Mouse (Mus musculus): ENCODE measurements around the gene Fosb. TPM values are rescaled to one million over a fixed set of nuclear protein-coding genes. Genes with fewer than 3 reads are reported as not detected.

Gene Fosb
- polyA plus RNA-seq, 1 experiment from 2014 or later: 0.16 TPM

DNA sequence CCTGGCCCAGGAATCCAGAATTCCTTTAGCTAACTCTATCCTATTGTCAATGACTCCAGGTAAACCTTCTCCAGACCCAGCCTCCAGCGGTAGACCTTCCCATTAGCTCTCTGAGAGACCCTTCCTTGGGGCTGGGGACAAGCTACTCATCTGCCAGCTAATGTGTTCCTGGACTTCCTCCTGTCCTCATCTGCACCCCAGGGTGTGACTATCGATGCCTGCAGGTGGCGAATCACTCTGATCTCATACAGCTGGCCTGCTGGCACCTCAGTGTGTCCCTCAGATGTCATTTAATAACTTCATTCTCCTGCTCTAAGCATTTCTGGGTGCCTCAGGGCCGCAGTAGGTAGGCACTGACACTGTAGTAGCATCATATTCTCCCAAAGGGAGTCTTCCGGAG, 17.9 kb upstream of the Fosb start:
- H3K4me2 ChIP-seq: peak overlapping the region; percentile 73
- peak overlapping the region; percentile 90 for H3K27ac ChIP-seq (replicated peaks)
- H3K36me3 ChIP-seq: no peaks in the 10 kb centered on the region
- no peaks in the 10 kb centered on the region for H3K9me3 ChIP-seq
- H3K9ac ChIP-seq: peak overlapping the region; percentile 65
- H3K4me3 ChIP-seq: no peak overlapping the region
- WGBS: 77% methylated on average over 5 of the region's 5 CpGs
- peaks cover 6% of the 10 kb centered on the region; the same call in 1 of the 2 replicates for H3K27me3 ChIP-seq (replicated peaks)
- H3K4me1 ChIP-seq: peaks cover 50% of the 10 kb centered on the region
- no peak for ATAC-seq (ENCODE audit: extremely low read depth, insufficient number of reproducible peaks, low FRiP score, low TSS enrichment)

DNA sequence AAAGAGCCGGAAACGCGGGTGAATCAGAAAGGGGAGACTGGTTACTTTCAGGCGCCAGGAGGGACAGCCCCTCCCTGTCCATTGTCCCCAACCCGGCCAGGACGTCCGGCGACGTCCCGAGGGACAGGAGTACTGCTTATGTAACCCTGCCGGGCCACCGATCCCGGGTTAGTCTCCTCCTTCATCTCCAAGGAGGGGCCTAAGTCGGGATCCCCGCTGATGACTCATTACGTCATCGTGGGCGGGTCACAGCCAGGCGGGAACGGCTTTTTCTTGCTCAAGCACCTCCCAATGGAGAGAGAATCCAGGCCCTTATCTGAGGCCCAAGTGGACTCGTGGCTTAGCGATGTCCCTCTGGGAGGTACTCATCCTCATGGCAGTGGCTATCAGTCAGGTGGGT, 17.3 kb upstream of the Fosb start:
- WGBS: under 1% methylated on average over 22 of the region's 22 CpGs
- H3K4me2 ChIP-seq: peak overlapping the region; percentile 73
- ATAC-seq (ENCODE audit: extremely low read depth, insufficient number of reproducible peaks, low FRiP score, low TSS enrichment): peak; percentile 71
- no peaks in the 10 kb centered on the region for H3K9me3 ChIP-seq
- peak overlapping the region; percentile 65 for H3K9ac ChIP-seq
- peaks cover 7% of the 10 kb centered on the region; the same call in 1 of the 2 replicates for H3K27me3 ChIP-seq (replicated peaks)
- H3K27ac ChIP-seq (replicated peaks): peak overlapping the region; percentile 90
- H3K36me3 ChIP-seq: no peaks in the 10 kb centered on the region
- H3K4me1 ChIP-seq: peaks cover 45% of the 10 kb centered on the region
- H3K4me3 ChIP-seq: peak overlapping the region; percentile 44

DNA sequence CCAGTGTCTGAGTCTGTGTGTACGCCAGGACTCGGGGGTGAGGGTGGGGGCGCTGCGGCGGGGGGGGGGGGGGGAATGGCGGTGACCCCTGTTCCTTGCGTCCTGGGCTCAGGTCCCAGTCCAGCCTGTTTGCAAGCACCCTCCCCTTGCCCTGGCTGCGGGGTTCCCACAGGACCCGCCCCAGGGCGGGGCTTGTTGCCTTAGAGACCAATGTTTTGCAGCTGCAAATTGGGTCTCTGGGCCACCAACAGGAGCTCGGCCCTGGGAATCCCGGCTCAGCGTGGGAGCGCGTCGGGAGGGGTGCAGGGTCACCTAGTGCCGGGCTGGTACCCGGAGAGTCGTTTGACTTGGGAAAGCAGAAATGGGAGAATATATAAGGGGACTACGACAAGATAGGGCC, 16.5 kb upstream of the Fosb start:
- peak overlapping the region; percentile 44 for H3K4me3 ChIP-seq
- no peaks in the 10 kb centered on the region for H3K9me3 ChIP-seq
- H3K4me2 ChIP-seq: peak overlapping the region; percentile 73
- H3K27ac ChIP-seq (replicated peaks): peak overlapping the region; percentile 90
- ATAC-seq (ENCODE audit: extremely low read depth, insufficient number of reproducible peaks, low FRiP score, low TSS enrichment): 0 out of 2 replicates have a peak, but pooled peaks have one; percentile 53
- WGBS: 2% methylated on average over 20 of the region's 20 CpGs
- no peaks in the 10 kb centered on the region for H3K36me3 ChIP-seq
- H3K9ac ChIP-seq: peak overlapping the region; percentile 65
- H3K27me3 ChIP-seq (replicated peaks): peaks cover 7% of the 10 kb centered on the region; the same call in 1 of the 2 replicates
- peaks cover 43% of the 10 kb centered on the region for H3K4me1 ChIP-seq

DNA sequence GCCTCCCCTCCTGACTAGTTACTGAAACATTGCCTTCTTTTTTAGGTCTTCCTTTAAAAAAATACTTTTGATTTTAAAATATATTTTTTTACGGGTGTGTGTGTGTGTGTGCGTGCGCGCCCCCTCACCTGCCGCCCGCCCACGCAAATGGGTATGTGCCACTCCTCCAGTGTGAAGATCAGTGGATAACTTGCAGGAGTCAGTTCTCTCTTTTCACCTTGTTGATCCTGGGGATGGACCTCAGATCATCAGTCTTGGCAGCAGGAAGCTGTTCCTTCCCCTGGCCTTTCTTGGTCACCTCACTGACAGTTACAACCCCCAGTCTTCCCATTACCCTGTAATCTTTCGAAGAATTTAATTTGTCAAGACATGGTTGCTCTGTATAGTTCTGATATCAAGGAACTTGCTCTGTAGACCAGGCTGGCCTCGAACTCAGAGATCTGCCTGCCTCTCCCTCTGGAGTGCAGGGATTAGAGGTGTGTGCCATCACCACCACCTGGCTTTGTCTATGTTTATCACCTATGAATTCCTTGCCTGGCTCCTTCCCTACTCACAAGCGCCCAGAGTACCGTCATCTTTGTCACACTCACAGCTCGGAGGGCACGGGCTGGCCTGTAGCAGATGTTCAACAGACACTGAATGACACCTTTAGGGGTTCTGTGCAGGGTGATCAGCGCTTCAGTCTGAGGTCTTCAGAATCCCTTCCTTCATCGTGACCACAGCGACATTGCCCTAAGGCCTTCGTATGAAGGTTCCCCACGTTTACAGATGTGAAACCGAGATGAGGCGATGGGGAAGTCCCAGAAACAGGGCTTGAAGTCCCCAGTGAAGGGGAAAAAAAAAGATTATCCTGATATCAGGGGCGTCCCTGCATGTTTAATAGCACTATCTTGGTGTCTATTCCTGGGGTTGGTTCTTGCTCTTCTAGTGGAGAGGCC, 15.7 kb upstream of the Fosb start:
- Histone ChIP-seq H3K9ac (peak overlapping the region; percentile 65), H3K4me3 (peak overlapping the region; percentile 44), H3K4me2 (peak overlapping the region; percentile 73), H3K27me3 (replicated peaks) (peaks cover 7% of the 10 kb centered on the region; the same call in 1 of the 2 replicates), H3K27ac (replicated peaks) (peak overlapping the region; percentile 90; the same call in 1 of the 2 replicates), H3K9me3 (no peaks in the 10 kb centered on the region), H3K4me1 (peaks cover 44% of the 10 kb centered on the region), H3K36me3 (no peaks in the 10 kb centered on the region)
- WGBS: 62% methylated on average over 21 of the region's 21 CpGs
- no peak for ATAC-seq (ENCODE audit: extremely low read depth, insufficient number of reproducible peaks, low FRiP score, low TSS enrichment)

DNA sequence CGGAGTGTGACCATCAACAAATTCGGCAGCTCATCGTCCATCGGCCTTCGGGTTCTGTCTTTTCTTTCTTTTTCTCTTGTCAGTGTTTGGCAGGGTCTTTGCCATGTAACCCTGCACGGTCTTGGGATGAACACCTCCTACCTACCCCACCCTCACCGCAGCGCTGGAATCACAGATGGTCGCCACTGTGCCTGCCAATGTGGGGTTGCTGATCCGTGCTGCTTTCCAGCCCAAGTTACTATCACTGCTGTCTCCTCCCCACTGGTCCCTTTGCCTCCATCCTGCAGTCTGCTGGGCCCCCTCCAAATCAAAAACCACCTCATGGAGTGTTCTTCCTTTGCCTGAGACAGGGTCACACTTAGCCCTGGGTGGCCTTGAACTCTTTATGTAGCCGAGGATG, 14.4 kb upstream of the Fosb start:
- 83% methylated on average over 11 of the region's 11 CpGs for WGBS
- Histone ChIP-seq H3K4me3 (no peak overlapping the region), H3K9ac (no peak overlapping the region), H3K36me3 (no peaks in the 10 kb centered on the region), H3K4me2 (no peak overlapping the region), H3K27me3 (replicated peaks) (peaks cover 7% of the 10 kb centered on the region; the same call in 1 of the 2 replicates), H3K4me1 (peaks cover 44% of the 10 kb centered on the region), H3K9me3 (no peaks in the 10 kb centered on the region), H3K27ac (replicated peaks) (no peak overlapping the region)
- ATAC-seq (ENCODE audit: extremely low read depth, insufficient number of reproducible peaks, low FRiP score, low TSS enrichment): no peak

DNA sequence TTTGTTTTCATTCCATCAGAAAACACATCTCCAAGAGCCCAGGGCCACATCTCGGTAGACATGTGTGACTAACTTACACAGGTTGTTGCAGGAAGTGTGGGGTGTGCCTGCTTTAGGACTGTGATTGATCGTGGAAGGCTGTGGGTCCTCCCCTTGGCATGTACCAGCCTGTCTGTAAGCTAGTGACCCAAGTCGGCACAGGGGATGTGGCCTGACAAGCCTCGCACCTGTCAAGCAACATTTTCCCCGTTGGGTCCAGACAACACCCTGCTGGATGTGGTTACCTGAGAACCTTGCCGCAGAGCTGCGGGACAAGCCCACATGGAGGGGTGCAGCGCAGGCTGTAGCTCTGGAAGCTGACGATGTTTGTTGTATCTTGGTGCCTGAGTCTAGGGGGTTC, 12.6 kb upstream of the Fosb start:
- 39% methylated on average over 9 of the region's 9 CpGs for WGBS
- no peak overlapping the region for H3K27ac ChIP-seq (replicated peaks)
- peaks cover 37% of the 10 kb centered on the region for H3K4me1 ChIP-seq

DNA sequence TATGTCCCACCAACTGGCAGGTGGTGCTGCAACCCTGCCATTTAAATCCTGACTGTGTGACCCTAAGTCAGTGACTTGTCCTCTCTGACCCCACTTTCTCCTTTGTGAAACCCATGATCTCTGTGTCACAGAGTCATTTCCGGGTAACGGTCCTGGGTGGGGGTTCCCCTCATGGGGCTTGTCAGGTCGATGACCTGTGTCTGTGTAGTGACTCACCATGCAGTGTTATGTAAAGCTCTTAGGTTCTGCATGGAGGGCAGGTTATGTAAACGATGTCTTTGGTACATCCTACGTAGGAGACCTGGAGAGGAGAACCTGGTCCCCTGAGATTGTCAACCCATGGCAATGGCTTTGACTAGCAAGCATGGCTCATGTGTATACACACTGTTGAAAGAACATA, 11.6 kb upstream of the Fosb start:
- H3K27ac ChIP-seq (replicated peaks): no peak overlapping the region

More for the DNA sequence above, 12.6 kb upstream of the Fosb start:
- no peaks in the 10 kb centered on the region for H3K36me3 ChIP-seq
- no peak for ATAC-seq (ENCODE audit: extremely low read depth, insufficient number of reproducible peaks, low FRiP score, low TSS enrichment)
- no peak overlapping the region for H3K4me2 ChIP-seq
- peaks cover 19% of the 10 kb centered on the region; the same call in 1 of the 2 replicates for H3K27me3 ChIP-seq (replicated peaks)
- no peak overlapping the region for H3K9ac ChIP-seq
- no peak overlapping the region for H3K4me3 ChIP-seq
- no peaks in the 10 kb centered on the region for H3K9me3 ChIP-seq

DNA sequence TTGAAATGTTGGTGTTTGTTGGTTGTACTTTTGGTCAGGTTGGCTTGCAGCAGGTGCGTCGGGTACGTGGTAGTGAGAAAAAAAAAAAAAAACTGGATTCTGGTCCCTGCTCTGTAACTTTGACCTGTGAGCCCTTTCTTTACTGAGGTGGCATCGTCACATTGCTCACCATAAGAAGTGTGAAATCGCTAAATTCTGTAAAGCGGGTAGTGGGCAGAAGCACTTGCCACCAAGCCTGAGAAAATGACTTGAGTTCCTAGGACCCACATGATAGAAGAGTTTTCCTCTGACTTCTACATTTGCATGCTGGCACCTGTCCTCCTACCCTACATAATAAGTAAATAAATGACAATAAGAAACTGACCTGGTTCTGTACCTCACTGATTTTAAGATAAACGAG, 10.8 kb upstream of the Fosb start:
- peak overlapping the region; percentile 57 for H3K4me3 ChIP-seq
- peaks cover 28% of the 10 kb centered on the region for H3K27me3 ChIP-seq (replicated peaks)
- H3K4me2 ChIP-seq: peak overlapping the region; percentile 89
- no peaks in the 10 kb centered on the region for H3K36me3 ChIP-seq
- 40% methylated on average over 7 of the region's 7 CpGs for WGBS
- peak overlapping the region; percentile 13; the same call in 1 of the 2 replicates for H3K27ac ChIP-seq (replicated peaks)
- H3K4me1 ChIP-seq: peaks cover 29% of the 10 kb centered on the region
- H3K9ac ChIP-seq: peak overlapping the region; percentile 70
- H3K9me3 ChIP-seq: no peaks in the 10 kb centered on the region
- ATAC-seq (ENCODE audit: extremely low read depth, insufficient number of reproducible peaks, low FRiP score, low TSS enrichment): no peak

More for the DNA sequence above, 11.6 kb upstream of the Fosb start:
- Histone ChIP-seq H3K9me3 (no peaks in the 10 kb centered on the region), H3K27me3 (replicated peaks) (peaks cover 22% of the 10 kb centered on the region; the same call in 1 of the 2 replicates), H3K9ac (no peak overlapping the region), H3K36me3 (no peaks in the 10 kb centered on the region), H3K4me1 (peaks cover 35% of the 10 kb centered on the region), H3K4me3 (no peak overlapping the region), H3K4me2 (no peak overlapping the region)
- no peak for ATAC-seq (ENCODE audit: extremely low read depth, insufficient number of reproducible peaks, low FRiP score, low TSS enrichment)
- 65% methylated on average over 5 of the region's 5 CpGs for WGBS

DNA sequence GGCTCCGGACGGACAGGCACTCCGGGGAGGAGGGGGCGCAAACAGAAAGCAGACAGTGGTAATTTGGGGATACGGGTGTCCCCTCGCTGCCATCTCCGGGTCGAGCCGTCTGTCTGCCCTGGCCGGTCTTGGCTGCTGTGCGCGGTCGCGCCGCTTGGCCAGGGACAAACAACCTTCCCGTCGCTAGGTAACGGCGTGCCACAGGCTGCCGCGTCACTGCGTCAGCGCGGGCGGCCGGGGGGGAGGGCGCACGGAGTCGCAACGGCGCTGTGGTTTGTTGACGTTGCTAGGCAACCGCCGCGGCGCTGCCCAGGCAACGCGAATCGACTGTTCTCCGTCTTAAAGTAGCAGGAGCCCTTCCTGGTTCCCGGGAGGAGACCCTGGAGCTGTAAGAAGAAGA, 10.1 kb upstream of the Fosb start:
- Histone ChIP-seq H3K4me2 (peak overlapping the region; percentile 89), H3K27me3 (replicated peaks) (peaks cover 35% of the 10 kb centered on the region), H3K36me3 (no peaks in the 10 kb centered on the region), H3K9me3 (no peaks in the 10 kb centered on the region), H3K4me1 (peaks cover 25% of the 10 kb centered on the region), H3K9ac (peak overlapping the region; percentile 83), H3K4me3 (peak overlapping the region; percentile 57), H3K27ac (replicated peaks) (peak overlapping the region; percentile 42; the same call in 1 of the 2 replicates)
- WGBS: under 1% methylated on average over 40 of the region's 41 CpGs
- peak; percentile 86 for ATAC-seq (ENCODE audit: extremely low read depth, insufficient number of reproducible peaks, low FRiP score, low TSS enrichment)

DNA sequence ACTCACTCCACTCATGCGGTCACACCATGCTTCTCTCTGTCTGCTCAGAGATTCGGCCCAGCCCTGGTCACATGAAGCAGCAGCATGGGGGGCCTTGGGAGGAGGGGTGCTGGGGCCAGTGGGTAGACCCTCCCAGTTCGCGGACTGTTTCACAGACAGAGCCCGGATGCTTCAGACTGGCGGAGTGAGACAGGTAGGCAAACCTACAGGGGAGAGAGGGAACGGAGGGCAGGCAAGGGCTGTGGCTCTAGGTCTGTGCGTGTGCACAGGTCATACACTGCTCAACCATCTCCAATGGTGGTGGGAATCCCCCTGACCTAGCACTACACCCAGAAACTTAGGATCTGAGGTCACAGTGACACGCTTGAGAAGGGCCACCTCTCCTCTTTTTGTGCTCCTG, 9.6 kb upstream of the Fosb start:
- peak overlapping the region; percentile 42 for H3K27ac ChIP-seq (replicated peaks)

DNA sequence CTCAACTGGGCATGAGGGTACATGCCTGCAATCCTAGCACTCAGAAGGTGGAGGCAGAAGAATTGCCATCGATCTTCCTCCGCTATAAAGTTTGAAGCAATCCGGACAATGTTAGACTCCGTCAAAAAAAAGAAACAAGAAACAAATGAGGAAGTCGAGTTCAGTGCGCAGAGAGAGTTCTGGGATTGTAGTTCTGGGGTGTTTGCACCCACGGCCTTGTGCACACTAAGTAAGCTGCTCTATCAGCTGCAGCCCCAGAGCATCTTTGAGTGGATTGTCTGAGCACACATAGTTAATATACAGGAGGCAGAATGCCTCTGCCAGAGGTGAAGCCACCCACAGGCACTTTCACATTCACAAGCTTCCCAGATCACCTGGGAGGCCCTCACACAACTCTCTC, 8.8 kb upstream of the Fosb start:
- ATAC-seq (ENCODE audit: extremely low read depth, insufficient number of reproducible peaks, low FRiP score, low TSS enrichment): no peak
- Histone ChIP-seq H3K4me2 (no peak overlapping the region), H3K4me3 (no peak overlapping the region), H3K9ac (no peak overlapping the region), H3K36me3 (no peaks in the 10 kb centered on the region), H3K27me3 (replicated peaks) (peaks cover 47% of the 10 kb centered on the region), H3K27ac (replicated peaks) (no peak overlapping the region), H3K9me3 (no peaks in the 10 kb centered on the region), H3K4me1 (peaks cover 25% of the 10 kb centered on the region)
- WGBS: 71% methylated on average over 7 of the region's 7 CpGs

More for the DNA sequence above, 9.6 kb upstream of the Fosb start:
- Histone ChIP-seq H3K4me1 (peaks cover 25% of the 10 kb centered on the region), H3K27me3 (replicated peaks) (peaks cover 39% of the 10 kb centered on the region), H3K9me3 (no peaks in the 10 kb centered on the region), H3K9ac (peak overlapping the region; percentile 83), H3K4me3 (peak overlapping the region; percentile 57), H3K36me3 (no peaks in the 10 kb centered on the region), H3K4me2 (peak overlapping the region; percentile 89)
- 18% methylated on average over 9 of the region's 9 CpGs for WGBS
- ATAC-seq (ENCODE audit: extremely low read depth, insufficient number of reproducible peaks, low FRiP score, low TSS enrichment): no peak; the same call in 1 of the 2 replicates

All from heart, embryonic 13.5 days (tissue).